Mouse (Mus musculus): ENCODE data around the gene Mia3.

- TF ChIP-seq POLR2A (IDR thresholded peaks at IDR 0.05; ENCODE audit: low read depth, low read length) (no peak), CTCF (conservative IDR thresholded peaks at IDR 0.05; ENCODE audit: insufficient read depth, insufficient read length, low read depth, low read length) (no peak)
Measured at GRCm38 (mm10) chr1:183378321-183378941, 9.1 kb upstream of the Mia3 start.
